Mouse (Mus musculus) neutrophil, adult 83 days (primary cell): Measurements from ENCODE around the gene Cyp2c67. TPM values are rescaled to one million over a fixed set of nuclear protein-coding genes. Genes with fewer than 3 reads are reported as not detected.

Experiments used
- total RNA-seq, 2 experiments: library from RNA; stranded (reverse); gene quantifications; one replicate each; pipeline ENCODE4 v1.2.4; 2023

The Cyp2c67 gene
- total RNA-seq: not detected

DNA sequence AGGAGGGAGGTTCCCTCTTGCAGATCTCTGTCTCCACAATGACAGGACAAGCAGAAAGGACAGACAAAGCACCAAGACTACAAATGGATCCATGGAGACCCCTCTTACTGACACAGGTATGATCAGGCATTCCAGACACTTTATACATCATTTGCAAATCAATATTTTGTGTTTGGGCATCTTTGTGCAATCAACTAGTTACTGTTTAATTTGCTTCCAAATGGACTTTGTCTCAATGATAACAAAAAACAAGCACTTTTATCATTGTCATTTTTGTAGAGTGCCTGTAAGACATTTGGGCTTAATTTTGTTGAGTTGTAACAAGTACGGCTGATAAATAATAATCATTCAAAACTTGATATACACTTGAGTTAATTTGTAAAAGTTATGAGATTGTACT is at the start of gene Cyp2c67:
Gene Cyp2c67, minus strand, starts transcription at position 114 of the 400 bp plus-strand sequence.

Other genes starting within 250 kb of the Cyp2c67 start
- gene Cyp2c38, start 186.0 kb downstream of the Cyp2c67 start, total RNA-seq: not detected
- not detected for gene Cyp2c39, start 138.2 kb downstream of the Cyp2c67 start, total RNA-seq
- gene Cyp2c68, start 92.0 kb upstream of the Cyp2c67 start, total RNA-seq: not detected
- not detected for gene Cyp2c40, start 163.8 kb upstream of the Cyp2c67 start, total RNA-seq
- gene Cyp2c69, start 237.7 kb upstream of the Cyp2c67 start, total RNA-seq: not detected